In the genomic region with DNA sequence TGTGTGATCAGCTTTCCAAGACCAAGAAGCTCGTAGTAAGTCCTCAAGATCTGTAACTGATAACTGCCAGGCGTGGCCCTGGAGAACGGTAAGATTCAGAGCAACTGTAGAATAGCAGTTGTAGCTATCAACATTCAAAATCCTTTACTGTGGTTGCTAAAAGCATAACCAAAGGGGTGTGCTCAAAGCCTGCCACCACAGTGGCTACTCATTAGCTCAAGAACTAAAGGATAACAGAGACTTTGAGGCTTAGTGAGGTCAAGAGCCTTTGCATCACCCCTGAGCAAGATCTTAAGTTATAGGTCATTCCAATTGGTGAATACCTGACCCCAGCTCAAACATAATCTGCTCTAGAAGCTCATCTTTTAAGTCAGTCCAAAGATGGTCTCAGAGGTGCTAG, we compare ENCODE assay signal across 20 mouse cellular contexts.
"Had no signal": no experiment of that assay in that cellular context is flagged by ENCODE, and none has a peak within 500 bp of the region (broad histone marks: within the 10 kb centered on the region; RNA-seq: fewer than 3 reads in every experiment).

No protein-coding gene starts in this region.

- H3K36me3 ChIP-seq: heart, embryonic 13.5 days; heart, embryonic 15.5 days; limb, embryonic 13.5 days; limb, embryonic 15.5 days; liver, embryonic 12.5 days had no signal

- H3K27ac ChIP-seq: heart, adult 2 months; heart, embryonic 13.5 days; heart, embryonic 15.5 days; hindbrain, embryonic 14.5 days; limb, embryonic 13.5 days; limb, embryonic 15.5 days; liver, embryonic 12.5 days; liver, embryonic 14.5 days had no signal

- H3K9ac ChIP-seq: heart, embryonic 13.5 days; heart, embryonic 15.5 days; hindbrain, embryonic 14.5 days; limb, embryonic 13.5 days; limb, embryonic 15.5 days; liver, embryonic 12.5 days; liver, embryonic 14.5 days had no signal

- H3K9me3 ChIP-seq: heart, embryonic 13.5 days; heart, embryonic 15.5 days; limb, embryonic 13.5 days; limb, embryonic 15.5 days; liver, embryonic 12.5 days had no signal

- ATAC-seq: intestine, embryonic 16.5 days; liver, embryonic 12.5 days had no signal

- H3K27me3 ChIP-seq: heart, embryonic 13.5 days; heart, embryonic 15.5 days; limb, embryonic 13.5 days; limb, embryonic 15.5 days; liver, embryonic 12.5 days had no signal

- H3K4me2 ChIP-seq: heart, embryonic 11.5 days; heart, embryonic 13.5 days; heart, embryonic 15.5 days; hindbrain, embryonic 14.5 days; limb, embryonic 13.5 days; limb, embryonic 15.5 days; liver, embryonic 12.5 days had no signal

- H3K4me1 ChIP-seq: limb, embryonic 13.5 days; limb, embryonic 15.5 days had no signal

- H3K4me3 ChIP-seq: heart, adult 2 months; heart, embryonic 13.5 days; heart, embryonic 15.5 days; limb, embryonic 13.5 days; limb, embryonic 15.5 days; liver, embryonic 12.5 days had no signal

- DNase-seq: gastrocnemius, postnatal 14 days; gastrocnemius, postnatal 36 days; heart, adult 11 months; heart, adult 2 months; heart, postnatal 14 days; heart, postnatal 36 days; kidney, adult 18-20 months; kidney, postnatal 10 days; layer of hippocampus, adult 9-11 months; layer of hippocampus, postnatal 36 days; left cerebral cortex, postnatal 4 days had no signal
